Mouse (Mus musculus) heart, adult 2 months (tissue): ENCODE data around the gene Dctn3.
"Not testable (repeated sequence)": the region's sequence is repeated elsewhere in the genome, so short reads cannot be mapped to it uniquely, and the experiment has no call there.

Experiments used
- CTCF ChIP-seq: fragments of 200-600 bp; IDR thresholded peaks from 2 replicates; pipeline ENCODE4 v1.8.1; 2022; ENCODE audit warnings: antibody characterized with exemption, mild to moderate bottlenecking, moderate library complexity
- EP300 ChIP-seq: fragments of 200-500 bp; IDR thresholded peaks from 2 replicates; pipeline ENCODE4 v1.6.1; 2011; ENCODE audit warnings: low read depth, low read length, control low read depth; ENCODE audit not compliant: insufficient read depth
- POLR2A ChIP-seq: fragments of 200-500 bp; IDR thresholded peaks from 2 replicates; pipeline ENCODE4 v1.6.1; 2011; ENCODE audit warnings: mild to moderate bottlenecking, low read depth, low read length, control low read depth; ENCODE audit not compliant: insufficient read depth

DNA sequence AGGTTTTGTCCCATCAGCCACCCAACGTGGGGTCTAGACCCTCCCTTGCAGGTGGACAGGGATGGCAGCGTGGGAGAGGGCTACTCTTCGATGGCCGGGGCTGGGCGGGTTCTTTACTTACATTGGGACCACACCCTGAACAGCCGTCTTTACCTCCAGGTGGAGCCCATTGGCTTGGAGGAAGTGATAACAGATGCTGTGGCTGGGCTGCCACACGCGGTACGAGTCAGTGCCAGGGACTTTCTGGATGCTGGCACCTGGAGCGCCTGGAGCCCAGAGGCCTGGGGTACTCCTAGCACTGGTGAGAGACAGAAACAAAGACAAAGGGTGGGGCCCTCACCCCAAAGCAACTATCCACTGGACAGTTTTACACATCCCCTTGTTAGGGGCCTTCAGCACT lies 44.3 kb upstream of the Dctn3 start:
- not testable (repeated sequence) for TF ChIP-seq EP300, POLR2A, CTCF
